Mouse (Mus musculus) spleen, adult 2 months (tissue): ENCODE measurements around the gene Pinlyp. TPM values are rescaled to one million over a fixed set of nuclear protein-coding genes. Genes with fewer than 3 reads are reported as not detected.
"Not testable (repeated sequence)": the region's sequence is repeated elsewhere in the genome, so short reads cannot be mapped to it uniquely, and the experiment has no call there.

ENCODE experiments used
- DNase-seq, 2 experiments: peaks; one replicate each; pipeline versions ENCODE4 v3.0.0 to v3.0.0-alpha.2; 2012 to 2021; ENCODE audit warnings: low spot score in 2 of 2, low read depth in 1 of 2
- H3K27ac ChIP-seq: fragments of 200-500 bp; 2 replicates; pipeline ENCODE4 v1.5.1; 2012; ENCODE audit warnings: low read length, inconsistent platforms; ENCODE audit not compliant: insufficient read depth
- H3K27me3 ChIP-seq: fragments of 200-500 bp; 2 replicates; pipeline ENCODE4 v1.6.1; 2012; ENCODE audit warnings: mild to moderate bottlenecking, moderate library complexity, low read length, inconsistent platforms; ENCODE audit not compliant: control insufficient read depth, insufficient read depth
- H3K36me3 ChIP-seq: fragments of 200-500 bp; 2 replicates; pipeline ENCODE4 v1.6.1; 2012; ENCODE audit warnings: mild to moderate bottlenecking, low read length, inconsistent platforms; ENCODE audit not compliant: control insufficient read depth, insufficient read depth
- H3K4me1 ChIP-seq: fragments of 200-500 bp; 2 replicates; pipeline ENCODE4 v1.6.1; 2011; ENCODE audit warnings: inconsistent platforms; ENCODE audit not compliant: control insufficient read depth, insufficient read depth, insufficient read length
- H3K4me3 ChIP-seq: fragments of 200-500 bp; 2 replicates; pipeline ENCODE4 v1.5.1; 2011; ENCODE audit warnings: mild to moderate bottlenecking, inconsistent platforms; ENCODE audit not compliant: insufficient read depth, insufficient read length; ENCODE audit errors: extremely low read depth
- CTCF ChIP-seq: fragments of 200-500 bp; IDR thresholded peaks from 2 replicates; pipeline ENCODE4 v1.5.1; 2011; ENCODE audit warnings: mild to moderate bottlenecking, inconsistent platforms; ENCODE audit not compliant: insufficient read depth, insufficient read length, insufficient replicate concordance; ENCODE audit errors: extremely low read depth
- POLR2A ChIP-seq: fragments of 200-500 bp; IDR thresholded peaks from 2 replicates; pipeline ENCODE4 v1.6.1; 2011; ENCODE audit warnings: low read depth, low read length, inconsistent platforms
- WGBS: fragments of 180-500 bp; shearing (Covaris S2); methylation state at CpG from one replicate; pipeline ENCODE4 v1.1.7; 2018; 5-methylcytosine and 5-hydroxymethylcytosine counted together
- polyA plus RNA-seq: library from polyadenylated mRNA; depleted of rRNA; stranded (reverse); fragments of >200 nt; gene quantifications from 2 replicates; pipeline ENCODE4 v1.2.3, GENCODE M21; 2012

Pinlyp gene
- polyA plus RNA-seq, 1 experiment = 0.23 TPM

DNA sequence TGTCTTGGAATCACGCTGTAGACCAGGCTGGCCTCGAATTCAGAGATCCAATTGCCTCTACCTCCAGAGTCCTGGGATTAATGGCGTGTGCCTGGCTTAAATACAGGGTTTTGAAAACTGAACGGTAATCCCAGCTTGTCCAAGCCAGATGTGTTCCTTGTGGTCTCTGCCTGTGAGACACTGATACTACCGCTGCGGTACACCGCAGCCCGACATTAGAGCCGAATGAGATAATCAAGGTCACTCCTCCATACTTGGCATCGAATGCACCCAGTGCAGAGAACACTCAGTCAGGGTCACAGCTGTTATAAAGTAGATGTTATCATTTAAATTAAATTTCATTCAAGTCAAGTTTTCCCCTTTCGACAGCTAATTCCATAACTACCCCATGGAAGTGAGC lies 17.1 kb downstream of the Pinlyp start:
- Histone ChIP-seq H3K4me3 (no peak overlapping the region), H3K4me1 (no peaks in the 10 kb centered on the region), H3K27ac (no peak overlapping the region), H3K36me3 (peaks cover 8% of the 10 kb centered on the region), H3K27me3 (no peaks in the 10 kb centered on the region)
- no peak for TF ChIP-seq CTCF
- no peak for DNase-seq
- 85% methylated on average over 11 of the region's 11 CpGs for WGBS

DNA sequence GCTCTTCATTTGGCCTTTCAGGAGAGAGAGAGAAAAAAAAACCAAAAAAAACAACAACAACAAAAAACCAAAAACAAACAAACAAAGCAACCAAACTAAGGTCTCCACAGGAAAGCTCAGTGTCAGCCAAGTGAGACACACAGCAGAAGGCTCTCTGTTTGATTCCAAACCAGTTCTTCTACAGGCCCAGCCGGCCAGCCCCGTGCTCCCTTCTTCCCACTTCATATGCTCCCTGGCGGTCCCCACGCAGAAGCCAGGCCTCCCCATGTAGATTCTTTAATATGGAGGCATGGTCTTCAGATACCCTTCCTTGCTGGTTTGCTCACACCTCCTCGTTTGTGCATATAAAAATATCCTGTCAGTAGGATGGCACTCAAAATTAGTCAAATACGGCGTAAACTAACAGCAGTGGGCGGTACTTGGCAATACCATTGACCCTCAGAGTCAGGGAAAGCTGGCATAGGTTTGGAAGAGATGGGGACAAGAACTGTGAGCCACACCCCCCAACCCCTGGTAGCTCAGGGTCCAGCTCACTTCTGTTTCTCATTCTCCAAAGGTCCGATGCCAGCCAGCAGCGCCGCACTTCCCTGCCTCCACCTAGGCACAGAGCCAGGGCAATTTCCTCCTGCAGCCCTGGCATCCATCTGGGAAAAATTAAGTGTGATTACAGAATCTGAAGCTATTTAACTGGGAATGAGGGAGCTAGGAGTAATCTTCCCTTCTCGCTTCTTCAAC lies 20.1 kb downstream of the Pinlyp start:
- TF ChIP-seq CTCF (no peak), POLR2A (no peak)
- Histone ChIP-seq H3K4me3 (no peak overlapping the region), H3K27me3 (no peaks in the 10 kb centered on the region), H3K4me1 (no peaks in the 10 kb centered on the region), H3K27ac (no peak overlapping the region), H3K36me3 (no peaks in the 10 kb centered on the region)
- 89% methylated on average over 12 of the region's 12 CpGs for WGBS
- no peak for DNase-seq

DNA sequence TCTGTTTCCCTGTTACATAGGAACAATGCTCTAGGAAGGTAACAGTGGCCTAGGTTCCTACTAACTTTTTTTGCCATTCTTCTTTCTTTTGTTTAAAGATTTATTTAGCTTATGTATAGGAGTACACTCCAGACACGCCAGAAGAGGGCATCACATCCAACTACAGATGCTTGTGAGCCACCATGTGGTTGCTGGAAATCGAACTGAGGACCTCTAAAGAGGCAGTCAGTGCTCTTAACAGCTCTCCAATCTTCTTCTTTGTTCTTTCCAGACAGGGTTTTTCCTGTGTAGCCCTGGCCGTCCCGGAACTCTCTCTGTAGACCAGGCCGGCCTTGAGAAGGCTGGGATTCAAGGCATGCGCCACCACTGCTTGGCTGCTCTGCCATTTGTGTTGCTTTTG lies 20.9 kb downstream of the Pinlyp start:
- no peaks in the 10 kb centered on the region for H3K4me1 ChIP-seq
- 76% methylated on average over 6 of the region's 6 CpGs for WGBS
- no peaks in the 10 kb centered on the region for H3K36me3 ChIP-seq
- no peaks in the 10 kb centered on the region for H3K27me3 ChIP-seq
- DNase-seq = no peak
- no peak overlapping the region for H3K27ac ChIP-seq
- no peak overlapping the region for H3K4me3 ChIP-seq
- TF ChIP-seq CTCF (no peak), POLR2A (no peak)

DNA sequence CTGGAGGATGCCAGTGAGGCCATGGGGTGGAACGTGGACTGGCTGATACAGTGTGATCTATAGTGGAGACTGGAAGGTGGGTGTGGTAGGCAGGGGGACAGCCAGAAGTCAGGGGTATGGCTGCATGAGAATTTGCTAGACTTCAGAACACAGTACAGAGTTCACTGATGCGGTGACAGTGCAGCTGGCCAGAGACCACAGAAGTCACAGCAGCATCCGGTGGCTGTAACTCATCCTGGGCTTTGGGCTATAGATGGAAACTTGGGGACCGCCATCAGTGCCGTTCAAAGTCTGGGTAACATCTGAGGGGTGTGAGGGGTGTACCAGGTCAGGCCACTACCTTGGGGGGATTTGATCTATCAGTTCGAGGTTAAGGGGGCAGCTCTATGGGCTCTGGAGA lies 22.2 kb downstream of the Pinlyp start:
- Histone ChIP-seq H3K27me3 (no peaks in the 10 kb centered on the region), H3K4me1 (no peaks in the 10 kb centered on the region), H3K27ac (no peak overlapping the region), H3K36me3 (no peaks in the 10 kb centered on the region), H3K4me3 (no peak overlapping the region)
- no peak for DNase-seq
- 67% methylated on average over 6 of the region's 6 CpGs for WGBS
- TF ChIP-seq POLR2A (no peak), CTCF (no peak)

DNA sequence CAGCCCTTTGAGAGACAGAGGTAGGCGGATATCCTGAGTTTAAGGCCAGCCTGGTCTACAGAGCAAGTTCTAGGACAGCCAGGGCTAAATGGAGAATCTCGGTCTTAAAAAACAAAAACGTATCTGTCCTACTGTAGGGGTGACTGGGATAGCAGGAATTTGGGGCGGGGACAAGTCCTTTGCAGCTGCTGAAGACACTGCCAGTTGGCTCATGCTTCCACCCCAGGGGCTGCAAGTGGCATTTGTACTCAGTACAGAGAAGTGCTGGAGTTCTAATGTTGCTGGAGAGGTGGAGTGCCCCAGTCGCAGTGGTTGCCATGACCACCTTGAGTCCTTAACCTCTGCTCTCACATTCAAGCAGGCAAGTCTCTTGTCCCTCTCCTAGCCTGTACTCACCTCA lies 23.1 kb downstream of the Pinlyp start:
- H3K27me3 ChIP-seq = no peaks in the 10 kb centered on the region
- DNase-seq = no peak
- H3K4me3 ChIP-seq = no peak overlapping the region
- 69% methylated on average over 5 of the region's 5 CpGs for WGBS
- no peaks in the 10 kb centered on the region for H3K4me1 ChIP-seq
- H3K27ac ChIP-seq = no peak overlapping the region
- no peaks in the 10 kb centered on the region for H3K36me3 ChIP-seq
- TF ChIP-seq CTCF (no peak), POLR2A (no peak)

DNA sequence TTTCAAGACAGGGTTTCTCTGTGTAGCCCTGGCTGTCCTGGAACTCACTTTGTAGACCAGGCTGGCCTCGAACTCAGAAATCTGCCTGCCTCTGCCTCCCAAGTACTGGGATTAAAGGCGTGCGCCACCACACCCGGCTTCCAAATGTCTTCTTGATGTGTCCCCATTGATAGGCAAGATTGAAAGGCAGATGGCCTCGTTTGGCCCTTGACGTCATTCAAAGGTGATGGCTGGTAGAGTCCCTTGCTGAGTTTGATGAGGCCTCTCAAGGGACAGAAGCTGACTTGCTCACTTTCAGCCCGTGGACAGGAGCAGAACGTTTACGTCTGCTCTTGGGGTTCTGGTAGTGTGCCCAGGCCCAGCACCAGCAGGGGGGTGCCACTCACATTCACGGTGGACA lies 25.9 kb downstream of the Pinlyp start:
- H3K36me3 ChIP-seq, H3K4me1 ChIP-seq, H3K27ac ChIP-seq, H3K4me3 ChIP-seq, DNase-seq, H3K27me3 ChIP-seq: not testable (repeated sequence)
- 88% methylated on average over 10 of the region's 10 CpGs for WGBS

DNA sequence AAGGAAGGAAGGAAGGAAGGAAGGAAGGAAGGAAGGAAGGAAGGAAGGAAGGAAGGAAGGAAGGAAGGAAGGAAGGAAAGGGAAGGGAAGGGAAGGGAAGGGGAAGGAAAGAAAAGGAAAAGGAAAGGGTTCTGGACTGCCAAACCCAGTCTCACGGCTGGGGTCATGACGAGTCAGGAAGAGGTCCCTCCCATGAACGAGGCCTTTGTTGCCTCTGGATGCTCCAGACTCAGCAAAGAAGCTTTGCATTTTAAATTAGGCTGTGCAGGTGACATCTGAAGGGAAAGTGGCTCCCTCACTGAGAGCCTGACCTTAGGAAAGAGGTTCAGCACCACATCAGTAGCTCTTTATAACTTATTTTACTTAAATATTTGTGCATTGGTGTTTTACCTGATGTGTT lies 26.8 kb downstream of the Pinlyp start:
- Histone ChIP-seq H3K27me3 (no peaks in the 10 kb centered on the region), H3K4me3 (no peak overlapping the region), H3K27ac (no peak overlapping the region), H3K4me1 (no peaks in the 10 kb centered on the region), H3K36me3 (no peaks in the 10 kb centered on the region)
- WGBS = 70% methylated on average over 3 of the region's 3 CpGs
- TF ChIP-seq POLR2A (no peak), CTCF (no peak)
- DNase-seq = no peak
